Mouse (Mus musculus) small intestine, adult 2 months (tissue): ENCODE measurements around the gene Arhgef19.

Experiments
- CTCF ChIP-seq: fragments of 200-500 bp; IDR thresholded peaks from 2 replicates; pipeline ENCODE4 v1.5.1; 2012; ENCODE audit warnings: low read depth, mild to moderate bottlenecking, control low read depth, inconsistent platforms, low read length, moderate library complexity, mixed read lengths; ENCODE audit not compliant: insufficient replicate concordance, insufficient read length; ENCODE audit errors: extremely low read depth
- POLR2A ChIP-seq: fragments of 200-500 bp; IDR thresholded peaks from 2 replicates; pipeline ENCODE4 v1.6.1; 2012; ENCODE audit warnings: low read depth, mild to moderate bottlenecking, control low read depth, inconsistent platforms, low read length, moderate library complexity

DNA sequence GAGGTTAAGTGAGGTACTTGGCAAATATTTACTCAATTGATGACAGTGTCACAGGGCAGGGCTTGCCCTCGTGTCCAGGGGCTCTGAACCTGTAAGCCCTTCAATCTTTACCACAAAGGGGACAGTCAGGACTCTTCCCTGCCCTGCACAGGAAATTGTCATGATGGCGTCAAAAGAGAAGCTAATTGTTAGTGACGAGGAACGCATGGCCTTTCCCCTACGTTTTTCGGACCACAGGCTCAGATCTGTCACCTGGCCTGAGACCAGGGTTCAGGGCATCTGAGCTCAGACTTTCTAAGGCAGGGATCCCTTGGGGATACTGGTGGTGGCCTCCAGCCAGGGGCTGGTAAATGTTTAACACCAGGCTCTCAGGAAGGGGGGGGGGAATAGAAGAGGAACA is 41.9 kb downstream of the Arhgef19 start:
- peak; percentile 7; the same call in 1 of the 2 replicates for TF ChIP-seq CTCF
- no peak for TF ChIP-seq POLR2A
